Mouse (Mus musculus) forebrain, embryonic 12.5 days (tissue): ENCODE data around the gene Btbd35f29. TPM values are rescaled to one million over a fixed set of nuclear protein-coding genes. Genes with fewer than 3 reads are reported as not detected.
"Not testable (repeated sequence)": the region's sequence is repeated elsewhere in the genome, so short reads cannot be mapped to it uniquely, and the experiment has no call there.

Experiments
- ATAC-seq: fragments of 200-750 bp; cut with Nextera tagmentation; 2 replicates; pipeline ENCODE4 v1.8.0; 2017; ENCODE audit warnings: moderate TSS enrichment; ENCODE audit not compliant: low FRiP score
- H3K27ac ChIP-seq: fragments of 300-500 bp; sonication (generic); 2 replicates; pipeline ENCODE4 v1.5.1; 2016; ENCODE audit warnings: mild to moderate bottlenecking
- H3K27me3 ChIP-seq: fragments of 300-500 bp; sonication (generic); 2 replicates; pipeline ENCODE4 v1.6.1; 2016; ENCODE audit warnings: mild to moderate bottlenecking
- H3K36me3 ChIP-seq: fragments of 300-500 bp; sonication (generic); replicated peaks from 2 replicates; pipeline ENCODE4 v1.6.1; 2016; ENCODE audit warnings: mild to moderate bottlenecking
- H3K4me1 ChIP-seq: fragments of 300-500 bp; sonication (generic); 2 replicates; pipeline ENCODE4 v1.6.1; 2016
- H3K4me2 ChIP-seq: fragments of 300-500 bp; sonication (generic); 2 replicates; pipeline ENCODE4 v1.6.1; 2016; ENCODE audit warnings: mild to moderate bottlenecking, moderate library complexity
- H3K4me3 ChIP-seq: fragments of 300-500 bp; sonication (generic); replicated peaks from 2 replicates; pipeline ENCODE4 v1.5.1; 2016; ENCODE audit warnings: mild to moderate bottlenecking
- H3K9ac ChIP-seq: fragments of 300-500 bp; sonication (generic); 2 replicates; pipeline ENCODE4 v1.6.1; 2016; ENCODE audit warnings: mild to moderate bottlenecking
- H3K9me3 ChIP-seq: fragments of 300-500 bp; sonication (generic); 2 replicates; pipeline ENCODE4 v1.6.1; 2016
- WGBS: fragments of 180-500 bp; shearing (Covaris S2); methylation state at CpG from one replicate; pipeline ENCODE4 v1.1.7; 2016; 5-methylcytosine and 5-hydroxymethylcytosine counted together
- polyA plus RNA-seq: library from polyadenylated mRNA; unstranded; fragments of >200 nt; fragmentation: Nextera tagmentation; extraction: Ambion mirVana; gene quantifications from 2 replicates; pipeline ENCODE4 v1.2.1, GENCODE M21; 2016

Gene Btbd35f29
- not detected in 2 replicates for polyA plus RNA-seq

DNA sequence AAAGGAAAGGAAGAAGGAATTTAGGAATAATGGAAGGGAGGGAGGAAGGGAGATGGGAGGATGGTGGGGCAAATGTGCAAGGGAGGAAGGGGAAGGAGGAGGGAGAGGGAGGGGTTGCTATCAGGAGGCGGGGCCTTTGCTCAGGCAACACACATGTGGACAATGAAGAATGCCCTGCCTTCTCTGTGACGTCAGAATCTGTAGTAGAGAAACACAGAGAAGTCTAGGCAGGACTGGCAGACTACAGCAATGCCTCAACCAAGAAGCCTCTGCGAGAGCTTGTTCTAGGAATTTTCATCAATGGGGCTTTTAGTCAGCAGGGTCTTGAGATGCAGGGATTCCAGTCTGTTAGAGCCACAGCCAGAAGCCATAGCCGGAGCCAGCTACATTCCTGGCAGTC lies at the start of gene Btbd35f29:
Gene Btbd35f29, plus strand, starts transcription at position 301 of the 400 bp plus-strand sequence.
- H3K9me3 ChIP-seq, H3K4me3 ChIP-seq, H3K36me3 ChIP-seq, H3K4me1 ChIP-seq, H3K27ac ChIP-seq, H3K27me3 ChIP-seq, ATAC-seq, H3K4me2 ChIP-seq, H3K9ac ChIP-seq: not testable (repeated sequence)
- WGBS = no CpG with 5 or more reads among the region's 4 CpGs

DNA sequence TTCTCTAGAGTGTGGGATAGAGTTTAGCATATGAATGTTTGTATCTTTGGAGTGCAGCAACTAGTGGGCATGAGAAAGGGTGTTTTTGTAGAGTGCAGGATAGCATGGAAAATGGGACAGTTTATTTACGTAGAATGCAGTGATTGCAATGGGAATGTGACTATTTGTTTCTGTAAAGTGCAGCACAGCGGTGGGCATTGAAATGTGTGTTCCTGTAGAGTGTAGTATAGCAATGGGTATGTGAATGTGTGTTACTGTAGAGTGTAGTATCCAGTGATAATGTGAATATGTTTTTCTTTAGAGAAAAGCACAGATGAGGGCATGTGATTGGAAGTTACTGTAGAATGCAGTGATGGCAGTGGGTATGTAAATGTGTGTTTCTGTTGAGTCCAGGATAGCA lies 23.9 kb downstream of the Btbd35f29 start:
- 75% methylated on average over 2 of the region's 2 CpGs for WGBS
- not testable (repeated sequence) for H3K27ac ChIP-seq
- H3K9me3 ChIP-seq = peaks cover 22% of the 10 kb centered on the region

GRCm38 (mm10) chrX:31145144-31145543 lies 27.7 kb downstream of the Btbd35f29 start:
- ATAC-seq, H3K4me2 ChIP-seq, H3K27ac ChIP-seq, H3K4me3 ChIP-seq, H3K4me1 ChIP-seq, H3K9ac ChIP-seq, H3K27me3 ChIP-seq, H3K36me3 ChIP-seq: not testable (repeated sequence)
- peaks cover 27% of the 10 kb centered on the region for H3K9me3 ChIP-seq

More for the DNA sequence above, 23.9 kb downstream of the Btbd35f29 start:
- H3K36me3 ChIP-seq, H3K27me3 ChIP-seq, H3K4me2 ChIP-seq, H3K4me3 ChIP-seq, ATAC-seq, H3K4me1 ChIP-seq, H3K9ac ChIP-seq: not testable (repeated sequence)

DNA sequence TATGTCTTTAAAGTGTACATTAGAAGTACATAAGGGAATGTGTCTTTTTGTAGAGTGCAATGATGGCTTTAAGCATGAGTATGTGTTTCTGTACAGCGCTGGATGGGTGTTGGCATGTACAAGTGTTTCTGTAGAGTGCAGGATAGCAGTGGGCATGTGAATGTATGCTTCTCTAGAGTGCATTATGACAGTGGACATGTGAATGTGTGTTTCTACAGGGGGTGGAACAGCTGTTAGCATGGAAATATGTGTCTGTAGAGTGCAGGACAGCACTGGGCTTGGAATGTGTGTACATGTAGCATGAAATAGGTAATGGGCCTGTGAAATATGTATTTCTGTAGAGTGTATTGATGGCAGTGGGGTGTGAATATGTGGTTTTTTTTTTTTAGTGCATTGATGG lies 28.4 kb downstream of the Btbd35f29 start:
- H3K4me2 ChIP-seq, ATAC-seq, H3K9ac ChIP-seq, H3K27ac ChIP-seq, H3K27me3 ChIP-seq, H3K36me3 ChIP-seq, H3K4me3 ChIP-seq, H3K4me1 ChIP-seq: not testable (repeated sequence)
- peaks cover 27% of the 10 kb centered on the region for H3K9me3 ChIP-seq
- whole genome bisulfite sequencing = 78% methylated on average over 1 of the region's 1 CpGs

- H3K9me3 ChIP-seq = peaks cover 34% of the 10 kb centered on the region
- H3K36me3 ChIP-seq, ATAC-seq, H3K27ac ChIP-seq, H3K4me1 ChIP-seq, H3K4me2 ChIP-seq, H3K27me3 ChIP-seq, H3K4me3 ChIP-seq, H3K9ac ChIP-seq: not testable (repeated sequence)
- WGBS = 83% methylated on average over 2 of the region's 2 CpGs
Observed at GRCm38 (mm10) chrX:31158534-31159085, 41.1 kb downstream of the Btbd35f29 start.

DNA sequence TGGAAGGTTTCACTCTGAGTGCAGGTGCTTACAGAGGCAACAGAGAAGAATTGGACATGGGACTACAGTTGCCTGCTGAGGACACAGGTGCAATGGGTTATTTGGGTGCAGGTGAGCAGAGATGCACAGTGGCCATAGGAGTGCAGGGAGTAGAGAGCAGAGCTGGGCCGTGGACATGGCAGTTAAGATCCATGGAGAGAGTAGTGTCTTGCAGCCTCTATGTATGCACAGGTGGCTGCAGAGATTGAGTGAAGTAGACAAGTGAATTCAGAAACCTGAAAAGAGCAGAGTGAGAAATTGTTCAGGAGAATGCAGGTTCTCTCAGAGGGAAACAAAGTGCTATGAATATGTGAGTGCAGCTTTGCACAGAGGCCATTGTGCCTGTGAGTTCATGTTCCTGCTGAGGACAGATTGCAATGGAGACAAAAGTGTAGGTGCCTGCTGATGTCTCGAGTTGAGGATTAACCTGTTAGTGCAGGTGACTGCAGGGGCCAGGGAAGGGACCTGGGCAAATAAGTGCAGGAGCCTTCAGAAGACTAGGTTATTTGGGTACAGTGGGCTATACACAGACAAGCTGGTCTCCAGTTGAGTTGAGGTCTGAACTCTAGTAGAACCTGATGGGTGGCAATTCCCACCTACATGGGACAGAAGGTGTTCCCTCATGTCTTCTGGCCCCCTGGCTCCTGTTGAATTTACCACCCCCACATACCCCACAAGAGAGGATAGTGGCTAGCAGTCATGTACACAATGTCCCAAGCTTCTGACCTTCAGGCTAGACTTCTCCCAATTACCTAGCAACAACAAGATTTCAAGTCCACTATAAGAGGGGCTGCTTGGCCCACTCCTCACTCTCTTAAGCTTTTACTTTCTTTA lies 42.2 kb downstream of the Btbd35f29 start:
- 64% methylated on average over 2 of the region's 2 CpGs for WGBS
- ATAC-seq, H3K27ac ChIP-seq, H3K4me1 ChIP-seq, H3K9ac ChIP-seq, H3K4me3 ChIP-seq, H3K27me3 ChIP-seq, H3K4me2 ChIP-seq, H3K36me3 ChIP-seq: not testable (repeated sequence)
- H3K9me3 ChIP-seq = peaks cover 38% of the 10 kb centered on the region

- H3K9me3 ChIP-seq = peaks cover 43% of the 10 kb centered on the region
- not testable (repeated sequence) for H3K4me3 ChIP-seq, H3K27ac ChIP-seq, H3K4me1 ChIP-seq, ATAC-seq, H3K9ac ChIP-seq, H3K36me3 ChIP-seq, H3K27me3 ChIP-seq, H3K4me2 ChIP-seq
- 85% methylated on average over 4 of the region's 4 CpGs for WGBS
Observed at GRCm38 (mm10) chrX:31160554-31160953, 43.1 kb downstream of the Btbd35f29 start.

DNA sequence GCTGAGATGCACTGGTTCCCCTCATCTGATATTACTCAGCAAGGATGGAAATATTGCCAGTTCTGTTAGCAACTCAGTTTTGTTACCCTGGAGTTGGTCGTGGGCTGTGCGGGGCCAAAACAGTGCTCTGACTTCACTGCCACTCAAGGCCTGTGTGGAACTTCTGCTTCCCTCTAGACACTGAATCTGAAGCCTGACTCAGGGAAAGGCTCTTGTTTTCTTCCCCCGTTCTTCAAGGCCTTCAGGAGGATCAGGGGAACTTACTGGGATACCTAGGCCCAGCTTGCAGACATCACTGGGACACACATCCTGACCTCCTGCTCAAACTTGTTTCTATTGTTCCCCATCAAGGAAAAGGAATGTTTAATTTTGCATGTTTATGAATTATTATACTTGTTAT lies 45.2 kb downstream of the Btbd35f29 start:
- not testable (repeated sequence) for H3K4me2 ChIP-seq, H3K4me1 ChIP-seq, H3K4me3 ChIP-seq, H3K27me3 ChIP-seq, H3K27ac ChIP-seq, ATAC-seq, H3K36me3 ChIP-seq, H3K9ac ChIP-seq
- 81% methylated on average over 3 of the region's 3 CpGs for WGBS
- H3K9me3 ChIP-seq = peaks cover 42% of the 10 kb centered on the region

- not testable (repeated sequence) for H3K4me3 ChIP-seq, H3K27me3 ChIP-seq, ATAC-seq, H3K9ac ChIP-seq, H3K27ac ChIP-seq, H3K4me2 ChIP-seq, H3K36me3 ChIP-seq, H3K4me1 ChIP-seq
- H3K9me3 ChIP-seq = peaks cover 31% of the 10 kb centered on the region
- 92% methylated on average over 3 of the region's 3 CpGs for whole genome bisulfite sequencing
Observed at GRCm38 (mm10) chrX:31165193-31165592, 47.7 kb downstream of the Btbd35f29 start.

Other genes starting within 250 kb of the Btbd35f29 start
- gene Spin2f, start 136.2 kb downstream of the Btbd35f29 start, polyA plus RNA-seq = not detected in 2 replicates
- not detected in 2 replicates for gene Btbd35f26, start 218.8 kb downstream of the Btbd35f29 start, polyA plus RNA-seq